Mouse (Mus musculus) gastrocnemius, postnatal 14 days (tissue): Measurements from ENCODE around the gene Casc3. TPM values are rescaled to one million over a fixed set of nuclear protein-coding genes. Genes with fewer than 3 reads are reported as not detected.
A peak's percentile ranks its signal among the peaks of the same experiment; 100 is the strongest.

Experiments used
- DNase-seq: peaks from one replicate; pipeline ENCODE4 v3.0.0; 2021; ENCODE audit warnings: mixed read lengths
- intact Hi-C: fragments of 180-260 bp; cut with DNase I; formaldehyde crosslinking; loops from one replicate; pipeline ENCODE4 v1.15.1; 2025; ENCODE audit warnings: low total_unique reads
- long read RNA-seq, 2 experiments: library from polyadenylated mRNA; stranded (forward); transcript quantifications; one replicate each; pipeline ENCODE4 v2.0.0; 2021
- total RNA-seq, 2 experiments: library from RNA; stranded (reverse); gene quantifications; 2 replicates each; pipeline ENCODE4 v1.2.3; 2021

Casc3 gene
- 10 to 100 TPM; 20.1 to 21.5 TPM for total RNA-seq
- long read RNA-seq, experiment 1, transcript Casc3-204 (14 exons, 3,741 nt): major isoform, 11 of 21 reads
- long read RNA-seq, experiment 1, partial matches to known transcripts: 3 of 21 reads
- long read RNA-seq, experiment 1, other reads (novel, unspliced or antisense): 7 of 21 reads
- long read RNA-seq, experiment 2, transcript Casc3-204 (14 exons, 3,741 nt): major isoform, 11 of 21 reads
- long read RNA-seq, experiment 2, partial matches to known transcripts: 4 of 21 reads
- long read RNA-seq, experiment 2, other reads (novel, unspliced or antisense): 6 of 21 reads

GRCm38 (mm10) chr11:98804605-98805004 is at the start of gene Casc3:
Gene Casc3, plus strand, starts transcription at chr11:98804905.
- intact Hi-C loops: no loop called here

GRCm38 (mm10) chr11:98755726-98756380 is 48.9 kb upstream of the Casc3 start:
- no peak for DNase-seq
- intact Hi-C loops: no loop called here

More at GRCm38 (mm10) chr11:98804605-98805004, at the start of gene Casc3:
- no peak for DNase-seq

GRCm38 (mm10) chr11:98756711-98757110 is 48.0 kb upstream of the Casc3 start:
- intact Hi-C loops: no loop called here
- no peak for DNase-seq

- no peak for DNase-seq
- intact Hi-C loops: no loop called here
Observed at GRCm38 (mm10) chr11:98761939-98762338, 42.8 kb upstream of the Casc3 start.

GRCm38 (mm10) chr11:98762756-98763501 is 41.8 kb upstream of the Casc3 start:
- no peak for DNase-seq
- intact Hi-C loops: no loop called here

- no peak for DNase-seq
- intact Hi-C loops: no loop called here
Observed at GRCm38 (mm10) chr11:98763502-98763861, 41.2 kb upstream of the Casc3 start.

- no peak for DNase-seq
- intact Hi-C loops: no loop called here
Observed at GRCm38 (mm10) chr11:98764091-98764490, 40.6 kb upstream of the Casc3 start.

- intact Hi-C loops: no loop called here
- DNase-seq: no peak
Observed at GRCm38 (mm10) chr11:98764746-98765145, 40.0 kb upstream of the Casc3 start.

GRCm38 (mm10) chr11:98765421-98766309 is 39.0 kb upstream of the Casc3 start:
- intact Hi-C loops: no loop called here
- DNase-seq: peak; percentile 57

GRCm38 (mm10) chr11:98766346-98766745 is 38.4 kb upstream of the Casc3 start:
- DNase-seq: no peak
- intact Hi-C loops: no loop called here

GRCm38 (mm10) chr11:98766816-98767215 is 37.9 kb upstream of the Casc3 start:
- intact Hi-C loops: no loop called here
- no peak for DNase-seq

GRCm38 (mm10) chr11:98767276-98767675 is 37.4 kb upstream of the Casc3 start:
- intact Hi-C loops: no loop called here

GRCm38 (mm10) chr11:98767713-98768112 is 37.0 kb upstream of the Casc3 start:
- intact Hi-C loops: no loop called here

More at GRCm38 (mm10) chr11:98767276-98767675, 37.4 kb upstream of the Casc3 start:
- peak; percentile 61 for DNase-seq

GRCm38 (mm10) chr11:98768127-98769006 is 36.3 kb upstream of the Casc3 start:
- intact Hi-C loops: no loop called here
- peak; percentile 47 for DNase-seq

More at GRCm38 (mm10) chr11:98767713-98768112, 37.0 kb upstream of the Casc3 start:
- no peak for DNase-seq

GRCm38 (mm10) chr11:98769007-98769954 is 35.4 kb upstream of the Casc3 start:
- intact Hi-C loops: no loop called here
- peak; percentile 39 for DNase-seq

- intact Hi-C loops: no loop called here
- peak; percentile 41 for DNase-seq
Observed at GRCm38 (mm10) chr11:98770096-98770975, 34.4 kb upstream of the Casc3 start.
